Mouse (Mus musculus): ENCODE measurements at regions not wholly inside any gene's neighbourhood (a gene's known extent, or its start where the extent isn't known, plus 50 kb on each side); places are given as distances from the start of the nearest gene placed in this dataset.
A peak's percentile ranks its signal among the peaks of the same experiment; 100 is the strongest.

DNA sequence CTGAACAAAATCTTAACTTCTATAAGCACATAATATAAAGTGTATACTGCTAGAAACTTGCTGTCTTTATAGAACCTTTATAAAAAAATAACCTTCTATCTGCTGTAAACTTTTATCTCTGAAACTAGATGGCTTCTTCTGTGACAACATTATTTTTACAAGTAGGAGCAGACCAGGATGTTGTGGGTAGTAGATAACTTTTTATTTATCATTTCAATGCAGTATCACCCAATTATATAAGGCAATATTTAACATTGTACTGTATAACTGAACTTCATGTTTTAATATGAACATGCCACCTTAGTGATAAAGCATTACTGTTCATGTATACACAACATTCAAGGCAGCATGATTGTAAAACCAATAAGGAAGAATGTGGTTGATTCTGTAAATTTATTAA is 5024.1 kb upstream of the Gm7489 start:
- no peak for DNase-seq
- intact Hi-C loops (cut with DNase I): no loop called here

GRCm38 (mm10) chr15:48898546-48898945 is 4986.2 kb upstream of the Gm7489 start:
- DNase-seq: no peak
- intact Hi-C loops (cut with DNase I): no loop called here

- peak in 1 of 2 experiments; percentile 0 for DNase-seq
- intact Hi-C loops (cut with DNase I): no loop called here
These were observed 4980.0 kb upstream of the Gm7489 start for GRCm38 (mm10) chr15:48904687-48905086.

DNA sequence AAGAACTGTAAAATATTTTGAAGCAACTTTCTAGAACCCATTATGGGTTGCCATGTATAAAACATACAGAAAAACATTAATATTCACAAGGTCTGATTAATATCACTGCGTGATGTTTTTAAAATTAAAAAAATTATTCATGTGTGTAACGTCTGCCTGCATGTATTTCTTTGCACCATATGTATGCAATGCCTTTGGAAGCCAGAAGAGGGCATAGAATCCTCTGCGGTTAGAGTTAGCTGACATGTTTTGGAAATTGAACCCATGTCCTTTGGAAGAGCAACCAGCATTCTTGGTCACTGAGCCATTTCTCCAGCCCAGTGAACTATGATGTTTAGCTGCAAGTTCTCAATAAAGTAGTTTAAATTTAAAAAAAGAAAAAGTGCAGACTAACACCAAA is 4958.8 kb upstream of the Gm7489 start:
- DNase-seq: peak in 1 of 2 experiments; percentile 5
- intact Hi-C loops (cut with DNase I): loop anchor here (2.0 to 10.0 kb wide), 2 partner anchors 345 to 469 kb away; no protein-coding TSS in a partner anchor

DNA sequence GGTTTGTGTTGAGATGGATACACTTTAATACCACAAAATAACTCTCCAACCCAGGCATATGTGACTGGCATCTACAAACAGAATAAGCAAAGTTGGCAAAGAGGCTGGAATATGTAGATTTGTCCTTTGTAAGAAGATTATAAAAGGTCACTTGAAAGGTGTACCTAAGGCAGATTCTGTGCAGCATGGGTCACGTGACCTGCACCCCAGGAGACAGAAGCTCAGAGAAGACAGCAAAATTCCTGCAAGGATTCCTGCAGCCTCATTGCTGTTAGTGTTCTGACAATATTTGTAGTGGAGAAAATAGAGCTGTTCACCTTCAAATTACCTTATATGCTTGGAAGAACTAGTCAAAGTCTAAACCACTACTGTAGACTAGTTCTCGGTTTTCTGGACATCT is 4938.6 kb upstream of the Gm7489 start:
- DNase-seq: no peak
- intact Hi-C loops (cut with DNase I): no loop called here

DNA sequence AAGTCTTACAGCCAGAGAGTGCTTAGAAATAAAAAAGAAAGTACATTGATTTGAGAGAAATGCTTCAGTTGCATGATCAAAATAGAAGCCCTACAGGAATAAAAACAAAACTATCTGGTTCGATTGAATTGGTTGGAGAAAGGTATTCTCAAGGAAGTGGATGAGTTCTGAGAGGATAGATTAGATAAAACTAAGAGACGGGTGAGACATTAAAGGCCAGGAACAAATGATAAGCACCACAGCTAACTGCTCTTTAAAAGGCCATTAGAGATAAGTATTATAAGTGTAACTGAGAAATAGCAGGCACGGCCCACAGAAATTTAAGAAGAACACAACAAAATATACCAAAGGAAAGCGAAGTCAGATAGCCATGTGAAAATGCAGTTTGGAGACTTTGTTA is 4908.5 kb upstream of the Gm7489 start:
- intact Hi-C loops (cut with DNase I): no loop called here
- DNase-seq: no peak

DNA sequence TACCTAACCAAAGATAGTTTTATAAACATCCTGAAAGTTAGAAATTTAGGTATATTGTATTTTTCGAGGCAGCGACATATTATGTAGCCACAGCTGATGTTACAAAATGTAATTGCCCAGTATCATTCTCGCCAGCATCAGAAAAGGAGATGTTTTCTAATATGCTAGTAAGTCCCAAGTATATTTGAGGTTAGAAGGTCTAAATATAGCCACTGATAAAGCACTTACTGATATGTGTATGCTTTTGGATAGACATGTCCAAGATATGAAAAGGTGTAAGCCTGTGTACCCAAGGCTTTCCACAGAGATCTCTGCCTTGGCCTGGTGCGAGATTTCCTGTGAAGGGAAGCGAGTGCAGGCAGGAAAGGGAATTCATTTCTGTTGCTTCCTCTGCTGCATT is 4908.1 kb upstream of the Gm7489 start:
- intact Hi-C loops (cut with DNase I): no loop called here
- no peak for DNase-seq

Measured in heart, postnatal 10 days (tissue).